In the genomic region with DNA sequence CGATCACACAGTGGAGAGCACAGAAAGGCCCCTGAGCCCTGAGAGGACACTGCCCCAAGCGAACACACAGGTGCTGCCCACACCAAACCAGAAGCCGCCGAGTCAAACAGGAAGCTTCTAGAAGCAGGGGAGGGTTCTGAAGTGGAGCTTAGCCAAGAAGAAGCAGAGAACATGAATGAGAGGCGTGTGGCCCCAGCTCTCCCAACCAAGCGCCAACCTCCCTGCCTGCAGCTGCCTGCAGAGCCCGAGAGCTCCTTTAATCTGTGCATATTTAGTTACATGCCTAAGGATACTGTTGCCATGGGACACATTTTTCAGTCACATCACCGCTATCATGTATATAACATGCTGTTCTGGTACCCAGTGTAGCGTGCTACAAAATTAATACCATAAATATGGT, we compare ENCODE assay signal across 12 mouse cellular contexts. TPM values are rescaled to one million over a fixed set of nuclear protein-coding genes. Genes with fewer than 3 reads are reported as not detected.
DNase-seq lines count a peak whose midpoint lies in the region; ATAC-seq lines count a peak whose summit lies in the region.
"Had no signal": no experiment of that assay in that cellular context is flagged by ENCODE, and none has a peak within 500 bp of the region (broad histone marks: within the 10 kb centered on the region; RNA-seq: fewer than 3 reads in every experiment).

No protein-coding gene starts in this region.

- H3K27me3 ChIP-seq in hindbrain, embryonic 11.5 days (ENCODE audit: control insufficient read depth, insufficient read depth, low read length): no peaks in the 10 kb centered on the region
- peaks cover 29% of the 10 kb centered on the region for H3K27me3 ChIP-seq in hindbrain, embryonic 13.5 days
- no peaks in the 10 kb centered on the region for H3K27me3 ChIP-seq in embryonic facial prominence, embryonic 11.5 days (ENCODE audit: control insufficient read depth, insufficient read depth, low read length)
- H3K27me3 ChIP-seq in neural tube, embryonic 14.5 days (ENCODE audit: control insufficient read depth, insufficient read depth, low read length): no peaks in the 10 kb centered on the region
- H3K27me3 ChIP-seq: CH12.LX had no signal

- DNase-seq in hindbrain, embryonic 11.5 days (ENCODE audit: low spot score): peak; percentile 8
- DNase-seq in ovary, postnatal 14 days (ENCODE audit: low spot score): peak; percentile 11
- DNase-seq in ovary, postnatal 10 days (ENCODE audit: low spot score): no peak
- no peak for DNase-seq in embryonic facial prominence, embryonic 11.5 days (ENCODE audit: low spot score)
- DNase-seq in spleen, postnatal 4 days (ENCODE audit: low spot score in 2 of 2): no peak
- DNase-seq in layer of hippocampus, adult 11-12 months (ENCODE audit: low spot score): no peak
- DNase-seq: cerebellum, adult 9-11 months; layer of hippocampus, adult 9-11 months had no signal

- ATAC-seq in hindbrain, embryonic 11.5 days (ENCODE audit: low FRiP score): no peak
- ATAC-seq in hindbrain, embryonic 13.5 days (ENCODE audit: low FRiP score): no peak
- ATAC-seq in embryonic facial prominence, embryonic 11.5 days (replicated peaks; ENCODE audit: insufficient number of reproducible peaks, low FRiP score, low TSS enrichment, low read depth): 0 out of 2 replicates have a peak, but pooled peaks have one; percentile 37
- ATAC-seq in neural tube, embryonic 14.5 days (ENCODE audit: low read depth): peak; percentile 54; the same call in 1 of the 2 replicates
- ATAC-seq: intestine, postnatal 0 days had no signal

- no peaks in the 10 kb centered on the region for H3K36me3 ChIP-seq in hindbrain, embryonic 11.5 days (ENCODE audit: control insufficient read depth, insufficient read depth, low read length)
- H3K36me3 ChIP-seq in hindbrain, embryonic 13.5 days: no peaks in the 10 kb centered on the region
- H3K36me3 ChIP-seq in embryonic facial prominence, embryonic 11.5 days (replicated peaks; ENCODE audit: control insufficient read depth, insufficient read depth, low read depth, low read length): no peaks in the 10 kb centered on the region
- H3K36me3 ChIP-seq in neural tube, embryonic 14.5 days (ENCODE audit: control insufficient read depth, insufficient read depth, low read length): no peaks in the 10 kb centered on the region

- 66% methylated on average over 9 of the region's 9 CpGs for WGBS in hindbrain, embryonic 11.5 days
- WGBS in hindbrain, embryonic 13.5 days: 59% methylated on average over 9 of the region's 9 CpGs
- 66% methylated on average over 9 of the region's 9 CpGs for WGBS in embryonic facial prominence, embryonic 11.5 days
- 54% methylated on average over 9 of the region's 9 CpGs for WGBS in neural tube, embryonic 14.5 days

- no peak overlapping the region for H3K4me3 ChIP-seq in hindbrain, embryonic 11.5 days (ENCODE audit: low read depth, low read length)
- H3K4me3 ChIP-seq in hindbrain, embryonic 13.5 days: no peak overlapping the region
- no peak overlapping the region for H3K4me3 ChIP-seq in embryonic facial prominence, embryonic 11.5 days (ENCODE audit: low read depth, low read length)
- no peak overlapping the region for H3K4me3 ChIP-seq in neural tube, embryonic 14.5 days (ENCODE audit: low read depth, low read length)

- no peaks in the 10 kb centered on the region for H3K9me3 ChIP-seq in hindbrain, embryonic 11.5 days (ENCODE audit: control insufficient read depth, low read length)
- H3K9me3 ChIP-seq in hindbrain, embryonic 13.5 days: no peaks in the 10 kb centered on the region
- no peaks in the 10 kb centered on the region for H3K9me3 ChIP-seq in embryonic facial prominence, embryonic 11.5 days (replicated peaks; ENCODE audit: control insufficient read depth, low read length)
- H3K9me3 ChIP-seq in neural tube, embryonic 14.5 days (ENCODE audit: control insufficient read depth, low read length): no peaks in the 10 kb centered on the region

- H3K9ac ChIP-seq in hindbrain, embryonic 11.5 days (ENCODE audit: low read depth, low read length): no peak overlapping the region
- no peak overlapping the region for H3K9ac ChIP-seq in hindbrain, embryonic 13.5 days
- no peak overlapping the region for H3K9ac ChIP-seq in embryonic facial prominence, embryonic 11.5 days (replicated peaks; ENCODE audit: low read length)
- no peak overlapping the region for H3K9ac ChIP-seq in neural tube, embryonic 14.5 days (replicated peaks; ENCODE audit: low read depth, low read length)

- H3K4me2 ChIP-seq in hindbrain, embryonic 11.5 days (replicated peaks; ENCODE audit: low read depth, low read length): no peak overlapping the region
- H3K4me2 ChIP-seq in hindbrain, embryonic 13.5 days: no peak overlapping the region
- no peak overlapping the region for H3K4me2 ChIP-seq in embryonic facial prominence, embryonic 11.5 days (ENCODE audit: low read depth, low read length)
- H3K4me2 ChIP-seq in neural tube, embryonic 14.5 days (ENCODE audit: low read depth, low read length): no peak overlapping the region

- H3K4me1 ChIP-seq in hindbrain, embryonic 11.5 days (replicated peaks; ENCODE audit: control insufficient read depth, insufficient read depth, low read length): peaks cover 3% of the 10 kb centered on the region; the same call in 1 of the 2 replicates
- peaks cover 63% of the 10 kb centered on the region for H3K4me1 ChIP-seq in hindbrain, embryonic 13.5 days (replicated peaks)
- peaks cover 3% of the 10 kb centered on the region for H3K4me1 ChIP-seq in embryonic facial prominence, embryonic 11.5 days (ENCODE audit: control insufficient read depth, insufficient read depth, low read length)
- H3K4me1 ChIP-seq in neural tube, embryonic 14.5 days (ENCODE audit: control insufficient read depth, insufficient read depth, low read length): peaks cover 7% of the 10 kb centered on the region; the same call in 1 of the 2 replicates

- no peak overlapping the region for H3K27ac ChIP-seq in hindbrain, embryonic 11.5 days (ENCODE audit: low read depth, low read length)
- H3K27ac ChIP-seq in hindbrain, embryonic 13.5 days: no peak overlapping the region
- H3K27ac ChIP-seq in embryonic facial prominence, embryonic 11.5 days (replicated peaks; ENCODE audit: low read depth, low read length): no peak overlapping the region
- H3K27ac ChIP-seq in neural tube, embryonic 14.5 days (ENCODE audit: low read depth, low read length): no peak overlapping the region; the same call in 1 of the 2 replicates

RNA-seq across cellular contexts. Expression of gene Mb21d2, which starts 58.6 kb away (rescaled TPM):
- polyA plus RNA-seq in hindbrain, embryonic 11.5 days (2014; fragmentation: Nextera tagmentation; extraction: Ambion mirVana): 8.6 and 9.5 TPM in 2 replicates
- polyA plus RNA-seq in hindbrain, embryonic 13.5 days (2015; fragmentation: Nextera tagmentation; extraction: Ambion mirVana): 11.1 and 12.7 TPM in 2 replicates
- polyA plus RNA-seq in embryonic facial prominence, embryonic 11.5 days (2014; fragmentation: Nextera tagmentation; extraction: Ambion mirVana): 11.5 and 11.6 TPM in 2 replicates
- polyA plus RNA-seq in neural tube, embryonic 14.5 days (2014; fragmentation: Nextera tagmentation; extraction: Ambion mirVana): 18.7 and 20.1 TPM in 2 replicates

Comparison
In these comparisons a context has a peak if more than half of its experiments do, and no peak if none do; other contexts are left out.
1. DNase-seq: peak in hindbrain, embryonic 11.5 days (single experiment) and ovary, postnatal 14 days (single experiment); none in ovary, postnatal 10 days (single experiment), embryonic facial prominence, embryonic 11.5 days (single experiment), spleen, postnatal 4 days (0 of 2) and layer of hippocampus, adult 11-12 months (single experiment).
2. ATAC-seq: peak in embryonic facial prominence, embryonic 11.5 days (single experiment) and neural tube, embryonic 14.5 days (single experiment); none in hindbrain, embryonic 11.5 days (single experiment) and hindbrain, embryonic 13.5 days (single experiment).